Mouse (Mus musculus) erythroblast, embryonic 14.5 days (primary cell): ENCODE data around the gene Rbfox1. TPM values are rescaled to one million over a fixed set of nuclear protein-coding genes. Genes with fewer than 3 reads are reported as not detected.

ENCODE experiments used
- H3K27me3 ChIP-seq: 2 replicates; pipeline ENCODE4 v1.6.1; 2012; ENCODE audit warnings: inconsistent platforms; ENCODE audit not compliant: control insufficient read depth
- H3K36me3 ChIP-seq: 2 replicates; pipeline ENCODE4 v1.6.1; 2012; ENCODE audit warnings: mild to moderate bottlenecking, inconsistent platforms; ENCODE audit not compliant: control insufficient read depth
- H3K4me1 ChIP-seq: 2 replicates; pipeline ENCODE4 v1.6.1; 2012; ENCODE audit warnings: inconsistent platforms; ENCODE audit not compliant: control insufficient read depth
- H3K4me3 ChIP-seq: replicated peaks from 2 replicates; pipeline ENCODE3; 2012; ENCODE audit warnings: moderate library complexity, mild to moderate bottlenecking, inconsistent platforms
- H3K9me3 ChIP-seq: 2 replicates; pipeline ENCODE4 v1.6.1; 2012; ENCODE audit warnings: low read length, inconsistent platforms, mixed read lengths; ENCODE audit not compliant: control insufficient read depth
- GATA1 ChIP-seq: IDR thresholded peaks from 2 replicates; pipeline ENCODE4 v1.6.1; 2012; ENCODE audit warnings: low read length, inconsistent platforms, mixed read lengths
- TAL1 ChIP-seq: IDR thresholded peaks from 3 replicates; pipeline ENCODE4 v1.6.1; 2012; ENCODE audit warnings: low read length, inconsistent platforms, mixed read lengths
- polyA plus RNA-seq: library from polyadenylated mRNA; stranded (reverse); fragments of >175 nt; gene quantifications from 2 replicates; pipeline ENCODE4 v1.2.3, GENCODE M21; 2012

Rbfox1 gene
- polyA plus RNA-seq, 1 experiment, result not detected

DNA sequence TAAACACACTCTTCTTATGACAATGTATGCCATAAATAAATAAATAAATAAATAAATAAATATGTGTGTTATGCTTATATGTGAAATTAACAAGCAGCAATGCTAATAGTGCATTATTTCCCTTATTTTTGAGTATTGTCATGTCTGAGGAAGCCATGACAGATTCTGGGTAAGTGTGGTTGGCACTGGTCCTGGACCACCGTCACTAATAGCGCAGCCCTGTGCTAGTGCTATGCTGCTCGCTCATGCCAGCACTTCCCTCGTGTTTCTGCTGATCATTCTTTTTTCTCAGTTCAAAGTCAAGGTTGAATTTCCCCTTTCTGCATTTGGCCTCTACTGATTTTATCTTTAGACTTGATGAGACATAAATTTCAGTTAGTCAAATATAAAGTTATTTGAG is 398.3 kb downstream of the Rbfox1 start:
- TF ChIP-seq GATA1 (no peak), TAL1 (no peak)
- H3K36me3 ChIP-seq, result no peaks in the 10 kb centered on the region

DNA sequence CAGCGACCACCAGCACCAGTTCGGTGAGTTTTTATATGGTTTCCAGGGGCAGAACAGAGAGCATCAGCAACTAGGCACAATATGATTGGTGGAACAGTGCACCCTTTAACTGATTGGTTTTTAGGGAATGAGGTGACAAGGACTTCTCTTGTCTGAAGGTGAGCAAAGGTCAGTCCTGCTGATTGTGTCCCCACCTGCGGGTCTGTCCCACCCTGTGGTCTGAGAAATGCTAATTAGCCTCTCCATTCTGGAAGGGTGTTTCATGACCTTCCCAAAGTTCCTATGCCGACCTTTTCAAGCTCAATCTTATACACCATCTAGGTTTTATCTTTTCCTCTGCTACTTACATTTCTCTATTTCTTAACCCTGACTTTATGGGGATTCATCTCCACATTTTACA is 399.2 kb downstream of the Rbfox1 start:
- H3K27me3 ChIP-seq, result no peaks in the 10 kb centered on the region
- H3K9me3 ChIP-seq, result no peaks in the 10 kb centered on the region
- TF ChIP-seq TAL1 (no peak), GATA1 (no peak)
- H3K36me3 ChIP-seq, result no peaks in the 10 kb centered on the region
- no peak overlapping the region for H3K4me3 ChIP-seq
- H3K4me1 ChIP-seq, result no peaks in the 10 kb centered on the region

More for the DNA sequence above, 398.3 kb downstream of the Rbfox1 start:
- H3K27me3 ChIP-seq, result no peaks in the 10 kb centered on the region
- no peaks in the 10 kb centered on the region for H3K9me3 ChIP-seq
- no peaks in the 10 kb centered on the region for H3K4me1 ChIP-seq
- H3K4me3 ChIP-seq, result no peak overlapping the region

- TF ChIP-seq TAL1, result no peak
- TF ChIP-seq GATA1, result no peak
Observed at GRCm38 (mm10) chr16:6287699-6288098, 402.5 kb downstream of the Rbfox1 start.

GRCm38 (mm10) chr16:6300112-6300511 is 415.0 kb downstream of the Rbfox1 start:
- Histone ChIP-seq H3K9me3 (no peaks in the 10 kb centered on the region), H3K4me3 (no peak overlapping the region), H3K36me3 (no peaks in the 10 kb centered on the region), H3K4me1 (no peaks in the 10 kb centered on the region), H3K27me3 (no peaks in the 10 kb centered on the region)
- TF ChIP-seq TAL1 (no peak), GATA1 (no peak)

More at GRCm38 (mm10) chr16:6287699-6288098, 402.5 kb downstream of the Rbfox1 start:
- Histone ChIP-seq H3K27me3 (no peaks in the 10 kb centered on the region), H3K36me3 (no peaks in the 10 kb centered on the region), H3K4me1 (no peaks in the 10 kb centered on the region), H3K4me3 (no peak overlapping the region), H3K9me3 (no peaks in the 10 kb centered on the region)

DNA sequence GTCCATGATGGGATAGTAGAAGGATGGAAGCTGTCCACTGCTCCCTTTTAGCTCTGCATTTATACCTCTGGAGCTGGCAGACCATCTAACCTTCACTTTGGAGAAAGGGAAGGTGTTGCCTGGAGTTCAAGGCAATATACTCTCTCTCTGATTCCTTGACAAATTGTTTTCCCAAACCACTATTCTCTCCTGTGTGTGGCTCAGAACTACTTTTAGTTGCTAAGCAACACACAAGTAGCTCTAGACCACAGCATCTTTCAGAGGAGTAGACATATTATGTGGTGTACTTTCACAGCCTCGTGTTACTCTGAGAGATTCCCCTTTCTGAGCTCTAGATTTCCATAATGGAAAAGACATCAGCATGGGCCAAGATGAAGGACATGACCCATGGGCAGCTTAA is 417.9 kb downstream of the Rbfox1 start:
- Histone ChIP-seq H3K4me1 (no peaks in the 10 kb centered on the region), H3K4me3 (no peak overlapping the region), H3K36me3 (no peaks in the 10 kb centered on the region), H3K9me3 (no peaks in the 10 kb centered on the region), H3K27me3 (no peaks in the 10 kb centered on the region)
- no peak for TF ChIP-seq GATA1
- no peak for TF ChIP-seq TAL1

DNA sequence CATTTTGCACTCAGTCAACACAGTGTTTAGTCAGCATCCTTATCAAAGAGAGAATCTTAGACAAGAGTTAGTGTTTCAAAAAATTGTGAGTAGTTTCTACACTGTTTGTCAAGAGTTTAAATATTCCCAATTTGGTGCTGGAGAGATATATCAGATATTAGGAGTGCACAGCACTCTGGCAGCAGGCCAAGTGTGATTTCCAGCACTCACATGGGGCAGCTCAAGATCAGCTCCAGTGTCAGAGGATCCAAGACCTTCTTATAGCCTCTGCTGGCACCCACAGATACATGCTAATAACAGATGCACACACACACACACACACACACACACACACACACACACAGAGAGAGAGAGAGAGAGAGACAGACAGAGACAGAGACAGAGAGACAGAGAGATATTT is 424.8 kb downstream of the Rbfox1 start:
- no peaks in the 10 kb centered on the region for H3K4me1 ChIP-seq
- no peak overlapping the region for H3K4me3 ChIP-seq
- H3K36me3 ChIP-seq, result no peaks in the 10 kb centered on the region
- TF ChIP-seq TAL1, result no peak
- TF ChIP-seq GATA1, result no peak
- H3K9me3 ChIP-seq, result no peaks in the 10 kb centered on the region
- no peaks in the 10 kb centered on the region for H3K27me3 ChIP-seq

DNA sequence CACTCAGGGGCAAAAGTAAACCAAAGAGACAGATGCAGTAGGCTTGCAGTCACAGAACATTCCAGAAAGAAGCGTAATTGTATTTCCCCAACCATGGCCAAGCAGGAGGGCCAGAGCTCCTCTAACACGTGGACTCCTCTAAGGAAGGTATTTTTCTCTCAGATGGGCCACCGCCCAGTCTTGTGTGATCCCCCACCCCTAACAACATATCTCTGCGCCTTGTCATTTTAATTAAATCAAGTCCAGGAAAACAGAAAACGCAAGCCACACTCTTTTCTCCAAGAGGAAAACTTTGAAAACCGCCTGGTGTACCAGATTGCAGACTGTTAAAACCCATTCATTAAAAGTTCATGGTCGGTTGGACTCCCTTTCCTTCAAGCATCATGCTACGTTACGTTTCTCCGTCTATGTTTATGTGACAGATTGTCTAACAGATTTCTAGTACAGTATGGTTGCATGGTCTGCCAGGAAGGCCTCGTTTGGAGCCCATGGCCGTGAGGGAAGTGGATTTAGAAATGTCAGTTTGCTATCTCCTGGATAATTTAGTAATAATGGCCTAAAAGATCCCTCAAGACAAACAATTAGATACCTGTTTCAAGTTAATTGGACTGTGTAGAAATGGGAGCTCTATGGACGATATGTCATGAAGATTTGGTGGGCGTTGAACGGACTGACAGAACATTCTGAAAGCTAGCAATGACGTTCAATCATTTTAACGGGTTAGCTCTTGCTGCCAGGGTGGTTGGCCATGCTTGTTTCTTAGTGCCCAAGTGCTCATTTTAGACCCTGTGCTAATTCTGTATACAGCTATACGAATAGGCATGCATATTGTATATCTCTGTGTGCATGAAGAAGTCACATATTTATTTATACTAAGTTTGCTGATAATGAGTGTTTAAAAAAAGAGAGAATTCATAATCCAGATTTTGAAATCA is 425.9 kb downstream of the Rbfox1 start:
- Histone ChIP-seq H3K4me3 (no peak overlapping the region), H3K9me3 (no peaks in the 10 kb centered on the region), H3K27me3 (no peaks in the 10 kb centered on the region), H3K36me3 (no peaks in the 10 kb centered on the region), H3K4me1 (no peaks in the 10 kb centered on the region)
- no peak for TF ChIP-seq GATA1
- no peak for TF ChIP-seq TAL1

- Histone ChIP-seq H3K27me3 (no peaks in the 10 kb centered on the region), H3K36me3 (no peaks in the 10 kb centered on the region), H3K4me3 (no peak overlapping the region), H3K4me1 (no peaks in the 10 kb centered on the region), H3K9me3 (no peaks in the 10 kb centered on the region)
- TF ChIP-seq TAL1 (no peak), GATA1 (no peak)
Observed at GRCm38 (mm10) chr16:6313689-6314088, 428.5 kb downstream of the Rbfox1 start.

DNA sequence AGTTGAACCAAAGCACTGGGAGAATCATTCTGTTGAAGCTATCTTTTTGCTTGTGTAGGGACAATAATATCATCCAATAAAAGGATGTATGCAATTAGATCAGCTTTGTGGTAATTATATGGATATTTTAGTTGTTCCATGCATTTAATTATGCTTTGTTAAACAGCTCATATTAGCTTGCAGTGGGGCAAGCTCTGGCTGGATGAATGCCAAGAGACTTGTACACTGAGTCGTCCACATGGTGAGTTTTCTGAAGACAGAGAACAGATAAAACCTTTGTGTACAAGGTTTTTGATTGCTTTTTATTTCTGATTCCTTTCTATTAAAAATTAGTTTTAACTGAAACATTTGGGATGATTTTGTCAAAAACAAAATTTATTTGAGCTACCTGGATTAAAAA is 439.7 kb downstream of the Rbfox1 start:
- TF ChIP-seq GATA1 (no peak), TAL1 (no peak)

More for the DNA sequence above, 439.7 kb downstream of the Rbfox1 start:
- Histone ChIP-seq H3K9me3 (no peaks in the 10 kb centered on the region), H3K27me3 (no peaks in the 10 kb centered on the region), H3K36me3 (no peaks in the 10 kb centered on the region), H3K4me3 (no peak overlapping the region), H3K4me1 (no peaks in the 10 kb centered on the region)
